15 mouse cellular contexts compared by ENCODE assay signal in genomic region chr17:3249320-3249719, GRCm38 (mm10).
DNase-seq lines count a peak whose midpoint lies in the region; ATAC-seq and TF ChIP-seq lines count a peak whose summit lies in the region.
"Had no signal": no experiment of that assay in that cellular context is flagged by ENCODE, and none has a peak within 500 bp of the region (broad histone marks: within the 10 kb centered on the region; RNA-seq: fewer than 3 reads in every experiment).

No protein-coding gene starts in this region.

- peaks cover 44% of the 10 kb centered on the region for H3K4me1 ChIP-seq in forebrain, embryonic 12.5 days
- H3K4me1 ChIP-seq in forebrain, embryonic 11.5 days (replicated peaks; ENCODE audit: control insufficient read depth, insufficient read depth, low read length): peaks cover 7% of the 10 kb centered on the region; the same call in 1 of the 2 replicates
- peaks cover 19% of the 10 kb centered on the region for H3K4me1 ChIP-seq in kidney, adult 2 months (ENCODE audit: control insufficient read depth, insufficient read depth, low read length)
- peaks cover 9% of the 10 kb centered on the region for H3K4me1 ChIP-seq in kidney, embryonic 14.5 days (ENCODE audit: control insufficient read depth, insufficient read depth, low read length)
- H3K4me1 ChIP-seq in neural tube, embryonic 11.5 days (ENCODE audit: control insufficient read depth, insufficient read depth, low read length): peaks cover 19% of the 10 kb centered on the region
- peaks cover 61% of the 10 kb centered on the region for H3K4me1 ChIP-seq in neural tube, embryonic 15.5 days

- no peak overlapping the region for H3K4me2 ChIP-seq in forebrain, embryonic 12.5 days
- H3K4me2 ChIP-seq in forebrain, embryonic 11.5 days (ENCODE audit: low read depth, low read length, severe bottlenecking): no peak overlapping the region
- H3K4me2 ChIP-seq in kidney, embryonic 14.5 days (replicated peaks; ENCODE audit: low read depth, low read length): no peak overlapping the region
- no peak overlapping the region for H3K4me2 ChIP-seq in neural tube, embryonic 11.5 days (ENCODE audit: low read depth)
- H3K4me2 ChIP-seq in neural tube, embryonic 15.5 days: no peak overlapping the region
- H3K4me2 ChIP-seq: limb, embryonic 13.5 days; lung, embryonic 15.5 days; midbrain, embryonic 12.5 days had no signal

- H3K36me3 ChIP-seq in forebrain, embryonic 12.5 days (replicated peaks): no peaks in the 10 kb centered on the region
- H3K36me3 ChIP-seq in forebrain, embryonic 11.5 days (ENCODE audit: control insufficient read depth, insufficient read depth, low read length): no peaks in the 10 kb centered on the region
- no peaks in the 10 kb centered on the region for H3K36me3 ChIP-seq in kidney, adult 2 months (ENCODE audit: control insufficient read depth, insufficient read depth, low read length)
- H3K36me3 ChIP-seq in kidney, embryonic 14.5 days (ENCODE audit: control insufficient read depth, insufficient read depth, low read length): no peaks in the 10 kb centered on the region
- no peaks in the 10 kb centered on the region for H3K36me3 ChIP-seq in neural tube, embryonic 11.5 days (ENCODE audit: control insufficient read depth, insufficient read depth, low read length)
- H3K36me3 ChIP-seq in neural tube, embryonic 15.5 days: no peaks in the 10 kb centered on the region
- H3K36me3 ChIP-seq: lung, embryonic 15.5 days; midbrain, embryonic 12.5 days had no signal

- 83% methylated on average over 7 of the region's 7 CpGs for WGBS in forebrain, embryonic 12.5 days
- WGBS in forebrain, embryonic 11.5 days: 85% methylated on average over 7 of the region's 7 CpGs
- WGBS in kidney, adult 2 months: 55% methylated on average over 7 of the region's 7 CpGs
- WGBS in kidney, embryonic 14.5 days: 33% methylated on average over 7 of the region's 7 CpGs
- WGBS in neural tube, embryonic 11.5 days: 40% methylated on average over 7 of the region's 7 CpGs
- WGBS in neural tube, embryonic 15.5 days: 17% methylated on average over 7 of the region's 7 CpGs

- H3K27ac ChIP-seq in forebrain, embryonic 12.5 days: peak overlapping the region; percentile 68
- H3K27ac ChIP-seq in forebrain, embryonic 11.5 days (ENCODE audit: low read depth, low read length): no peak overlapping the region
- no peak overlapping the region for H3K27ac ChIP-seq in kidney, adult 2 months (ENCODE audit: insufficient read depth, low read depth, low read length)
- no peak overlapping the region for H3K27ac ChIP-seq in kidney, embryonic 14.5 days (ENCODE audit: low read depth, low read length)
- 0 out of 2 replicates have a peak overlapping the region, but pooled peaks have one; percentile 14 for H3K27ac ChIP-seq in neural tube, embryonic 11.5 days (ENCODE audit: low read depth, low read length)
- H3K27ac ChIP-seq in neural tube, embryonic 15.5 days (replicated peaks): peak overlapping the region; percentile 60
- H3K27ac ChIP-seq: embryonic facial prominence, embryonic 10.5 days; limb, embryonic 13.5 days; lung, embryonic 15.5 days; midbrain, embryonic 12.5 days had no signal

- no peak for TF ChIP-seq POLR2A in kidney, adult 2 months (IDR thresholded peaks at IDR 0.05; ENCODE audit: low read depth, low read length)

- TF ChIP-seq CTCF in kidney, adult 2 months (conservative IDR thresholded peaks at IDR 0.05; ENCODE audit: insufficient read depth, insufficient read length, low read depth, low read length): no peak

- no peaks in the 10 kb centered on the region for H3K9me3 ChIP-seq in forebrain, embryonic 12.5 days
- H3K9me3 ChIP-seq in forebrain, embryonic 11.5 days (ENCODE audit: control insufficient read depth, low read length): no peaks in the 10 kb centered on the region
- no peaks in the 10 kb centered on the region for H3K9me3 ChIP-seq in kidney, embryonic 14.5 days (ENCODE audit: control insufficient read depth, low read length)
- no peaks in the 10 kb centered on the region for H3K9me3 ChIP-seq in neural tube, embryonic 11.5 days (ENCODE audit: control insufficient read depth, low read length)
- no peaks in the 10 kb centered on the region for H3K9me3 ChIP-seq in neural tube, embryonic 15.5 days (replicated peaks)
- H3K9me3 ChIP-seq: embryonic facial prominence, embryonic 10.5 days; limb, embryonic 13.5 days; lung, embryonic 15.5 days; midbrain, embryonic 12.5 days had no signal

- DNase-seq in forebrain, embryonic 11.5 days (ENCODE audit: low spot score): no peak
- peak; percentile 44 for DNase-seq in kidney, adult 2 months
- no peak for DNase-seq in neural tube, embryonic 11.5 days (ENCODE audit: low spot score)
- DNase-seq in neural tube, embryonic 10.5 days (ENCODE audit: extremely low spot score, low spot score): no peak
- DNase-seq in right cerebral cortex, postnatal 36 days (ENCODE audit: low spot score in 2 of 2): no peak
- DNase-seq: cerebellum, adult 8-10 months; kidney, adult 11 months; thymus, adult 2 months had no signal

- no peak overlapping the region for H3K4me3 ChIP-seq in forebrain, embryonic 12.5 days (replicated peaks)
- no peak overlapping the region for H3K4me3 ChIP-seq in forebrain, embryonic 11.5 days (ENCODE audit: low read depth, low read length)
- H3K4me3 ChIP-seq in kidney, adult 2 months (ENCODE audit: insufficient read depth, low read depth, low read length): no peak overlapping the region
- no peak overlapping the region for H3K4me3 ChIP-seq in kidney, embryonic 14.5 days (ENCODE audit: low read length)
- no peak overlapping the region for H3K4me3 ChIP-seq in neural tube, embryonic 11.5 days (ENCODE audit: low read depth, low read length)
- H3K4me3 ChIP-seq in neural tube, embryonic 15.5 days (replicated peaks): no peak overlapping the region
- H3K4me3 ChIP-seq: embryonic facial prominence, embryonic 10.5 days; limb, embryonic 13.5 days; lung, embryonic 15.5 days; midbrain, embryonic 12.5 days had no signal

- H3K9ac ChIP-seq in forebrain, embryonic 12.5 days: no peak overlapping the region
- H3K9ac ChIP-seq in forebrain, embryonic 11.5 days (ENCODE audit: low read length): no peak overlapping the region
- H3K9ac ChIP-seq in kidney, embryonic 14.5 days (ENCODE audit: low read depth, low read length): no peak overlapping the region
- H3K9ac ChIP-seq in neural tube, embryonic 11.5 days (ENCODE audit: low read length): no peak overlapping the region
- no peak overlapping the region for H3K9ac ChIP-seq in neural tube, embryonic 15.5 days (replicated peaks)
- H3K9ac ChIP-seq: limb, embryonic 13.5 days; lung, embryonic 15.5 days; midbrain, embryonic 12.5 days had no signal

- H3K27me3 ChIP-seq in forebrain, embryonic 12.5 days: no peaks in the 10 kb centered on the region
- H3K27me3 ChIP-seq in forebrain, embryonic 11.5 days (ENCODE audit: control insufficient read depth, insufficient read depth, low read length): no peaks in the 10 kb centered on the region
- H3K27me3 ChIP-seq in kidney, adult 2 months (replicated peaks; ENCODE audit: control insufficient read depth, insufficient read depth, low read length): no peaks in the 10 kb centered on the region
- no peaks in the 10 kb centered on the region for H3K27me3 ChIP-seq in kidney, embryonic 14.5 days (ENCODE audit: control insufficient read depth, insufficient read depth, low read length)
- no peaks in the 10 kb centered on the region for H3K27me3 ChIP-seq in neural tube, embryonic 11.5 days (ENCODE audit: control insufficient read depth, insufficient read depth, low read length)
- H3K27me3 ChIP-seq in neural tube, embryonic 15.5 days (replicated peaks): no peaks in the 10 kb centered on the region
- H3K27me3 ChIP-seq: limb, embryonic 13.5 days; lung, embryonic 15.5 days; midbrain, embryonic 12.5 days had no signal

- ATAC-seq in forebrain, embryonic 12.5 days (ENCODE audit: low FRiP score): no peak
- no peak for ATAC-seq in forebrain, embryonic 11.5 days (replicated peaks; ENCODE audit: low FRiP score)
- no peak for ATAC-seq in kidney, embryonic 14.5 days (ENCODE audit: low FRiP score, low TSS enrichment)
- ATAC-seq in neural tube, embryonic 11.5 days (ENCODE audit: insufficient read depth, low FRiP score, low TSS enrichment): no peak
- ATAC-seq in neural tube, embryonic 15.5 days (ENCODE audit: low FRiP score): no peak

Comparison
In these comparisons a context has a peak if more than half of its experiments do, and no peak if none do; other contexts are left out.
1. H3K27ac ChIP-seq: peak in forebrain, embryonic 12.5 days (single experiment), neural tube, embryonic 11.5 days (single experiment) and neural tube, embryonic 15.5 days (single experiment); none in forebrain, embryonic 11.5 days (single experiment), kidney, adult 2 months (single experiment) and kidney, embryonic 14.5 days (single experiment).